Mouse (Mus musculus): ENCODE results near the gene Olfr726. TPM values are rescaled to one million over a fixed set of nuclear protein-coding genes. Genes with fewer than 3 reads are reported as not detected.
A peak's percentile ranks its signal among the peaks of the same experiment; 100 is the strongest.

Olfr726 gene
- not detected for total RNA-seq (2021)
- polyA plus RNA-seq (2012; rRNA removed) = not detected in 2 replicates
- long read RNA-seq = 0 reads

GRCm38 (mm10) chr14:50090853-50091252, at the start of gene Olfr726:
Gene Olfr726 (minus strand): TSS chr14:50090953.
- no peak for DNase-seq

- no peak for DNase-seq
These were observed 32.1 kb upstream of the Olfr726 start, which contains the start of gene Olfr727 for GRCm38 (mm10) chr14:50122886-50123285. Gene Olfr727 (plus strand): TSS chr14:50123186.

- no peak for DNase-seq
These were observed 28.0 kb downstream of the Olfr726 start for GRCm38 (mm10) chr14:50062733-50063104.

GRCm38 (mm10) chr14:50061955-50062732, 28.6 kb downstream of the Olfr726 start:
- peak; percentile 69 for DNase-seq

- DNase-seq = no peak
These were observed 29.2 kb downstream of the Olfr726 start for GRCm38 (mm10) chr14:50061590-50061954.

GRCm38 (mm10) chr14:50061179-50061578, 29.6 kb downstream of the Olfr726 start:
- DNase-seq = no peak

- no peak for DNase-seq
These were observed 50.5 kb downstream of the Olfr726 start, which contains the start of gene Olfr725 for GRCm38 (mm10) chr14:50040275-50040674. Gene Olfr725 (minus strand): TSS chr14:50040375.

Other genes starting within 250 kb of the Olfr726 start
- not detected for gene Olfr722, start 189.0 kb downstream of the Olfr726 start, total RNA-seq (2021)
- gene Olfr722, start 189.0 kb downstream of the Olfr726 start, polyA plus RNA-seq (2012; rRNA removed) = not detected in 2 replicates
- gene Olfr723, start 159.2 kb downstream of the Olfr726 start, total RNA-seq (2021) = not detected
- gene Olfr723, start 159.2 kb downstream of the Olfr726 start, polyA plus RNA-seq (2012; rRNA removed) = not detected in 2 replicates
- not detected for gene Olfr724, start 127.7 kb downstream of the Olfr726 start, total RNA-seq (2021)
- gene Olfr724, start 127.7 kb downstream of the Olfr726 start, polyA plus RNA-seq (2012; rRNA removed) = not detected in 2 replicates
- not detected for gene Olfr725, start 50.6 kb downstream of the Olfr726 start, total RNA-seq (2021)
- gene Olfr725, start 50.6 kb downstream of the Olfr726 start, polyA plus RNA-seq (2012; rRNA removed) = not detected in 2 replicates
- not detected for gene Olfr727, start 32.2 kb upstream of the Olfr726 start, total RNA-seq (2021)
- not detected in 2 replicates for gene Olfr727, start 32.2 kb upstream of the Olfr726 start, polyA plus RNA-seq (2012; rRNA removed)
- gene Olfr728, start 51.7 kb upstream of the Olfr726 start, total RNA-seq (2021) = not detected
- gene Olfr728, start 51.7 kb upstream of the Olfr726 start, polyA plus RNA-seq (2012; rRNA removed) = not detected in 2 replicates
- gene Olfr729, start 62.0 kb upstream of the Olfr726 start, total RNA-seq (2021) = not detected
- gene Olfr729, start 62.0 kb upstream of the Olfr726 start, polyA plus RNA-seq (2012; rRNA removed) = not detected in 2 replicates
- gene Olfr730, start 97.2 kb upstream of the Olfr726 start, total RNA-seq (2021) = not detected
- not detected in 2 replicates for gene Olfr730, start 97.2 kb upstream of the Olfr726 start, polyA plus RNA-seq (2012; rRNA removed)
- not detected for gene Olfr731, start 150.9 kb upstream of the Olfr726 start, total RNA-seq (2021)
- not detected in 2 replicates for gene Olfr731, start 150.9 kb upstream of the Olfr726 start, polyA plus RNA-seq (2012; rRNA removed)
- gene Olfr732, start 193.3 kb upstream of the Olfr726 start, total RNA-seq (2021) = under 1 TPM in 1 of 2 experiments, not detected in 1; 0.10 TPM
- not detected in 2 replicates for gene Olfr732, start 193.3 kb upstream of the Olfr726 start, polyA plus RNA-seq (2012; rRNA removed)
- gene Olfr733, start 210.6 kb upstream of the Olfr726 start, total RNA-seq (2021) = not detected
- not detected in 2 replicates for gene Olfr733, start 210.6 kb upstream of the Olfr726 start, polyA plus RNA-seq (2012; rRNA removed)
- not detected for gene Olfr734, start 235.8 kb upstream of the Olfr726 start, total RNA-seq (2021)
- gene Olfr734, start 235.8 kb upstream of the Olfr726 start, polyA plus RNA-seq (2012; rRNA removed) = not detected in 2 replicates

Measured in adrenal gland, adult 2 months (tissue).